Mouse (Mus musculus) kidney, postnatal 14 days (tissue): ENCODE measurements around the gene Ap1ar.
A peak's percentile ranks its signal among the peaks of the same experiment; 100 is the strongest.

Experiments used
- DNase-seq: peaks from one replicate; pipeline ENCODE4 v3.0.0; 2022; ENCODE audit warnings: mixed read lengths

The Ap1ar gene

DNA sequence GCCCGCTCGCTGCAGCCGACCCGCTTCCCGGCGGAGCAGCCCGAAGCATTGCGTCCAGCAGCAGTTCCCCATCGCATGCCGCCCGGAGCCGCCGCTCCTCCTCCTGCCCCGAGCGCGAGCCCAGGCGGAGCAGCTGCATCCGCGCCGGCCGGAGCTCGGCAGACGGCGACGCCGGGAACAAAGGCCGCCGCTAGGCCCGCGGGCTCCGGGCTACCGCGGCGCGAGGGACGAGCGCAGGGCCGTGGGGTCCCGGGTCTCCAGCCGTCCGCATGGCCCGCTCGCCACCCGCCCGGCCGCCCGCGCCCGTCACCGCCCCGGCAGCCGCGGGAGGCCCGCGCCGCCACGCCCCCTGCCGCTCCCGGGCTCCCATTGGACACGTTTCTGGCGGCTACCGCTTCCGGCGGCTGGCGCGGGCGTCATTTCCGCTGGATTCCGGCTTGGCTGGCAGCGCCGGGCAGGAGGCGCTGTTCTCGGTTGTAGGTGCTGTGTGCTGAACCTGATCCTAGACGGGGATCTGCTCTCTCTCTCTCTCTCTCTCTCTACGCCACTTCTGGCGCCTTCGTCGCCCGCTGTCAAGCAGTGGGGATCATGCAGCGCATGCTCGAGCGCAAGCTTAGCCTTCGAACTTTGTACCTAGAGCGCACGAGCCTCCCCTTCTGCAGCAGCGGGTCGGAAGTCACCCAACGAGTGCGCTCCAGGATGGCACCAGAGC, at the start of gene Ap1ar:
Gene Ap1ar (minus strand): TSS at position 370 of the 712 bp plus-strand sequence.
- DNase-seq, result peak; percentile 97

- DNase-seq, result no peak
Observed at GRCm38 (mm10) chr3:127881684-127882083, 44.4 kb upstream of the Ap1ar start.

DNA sequence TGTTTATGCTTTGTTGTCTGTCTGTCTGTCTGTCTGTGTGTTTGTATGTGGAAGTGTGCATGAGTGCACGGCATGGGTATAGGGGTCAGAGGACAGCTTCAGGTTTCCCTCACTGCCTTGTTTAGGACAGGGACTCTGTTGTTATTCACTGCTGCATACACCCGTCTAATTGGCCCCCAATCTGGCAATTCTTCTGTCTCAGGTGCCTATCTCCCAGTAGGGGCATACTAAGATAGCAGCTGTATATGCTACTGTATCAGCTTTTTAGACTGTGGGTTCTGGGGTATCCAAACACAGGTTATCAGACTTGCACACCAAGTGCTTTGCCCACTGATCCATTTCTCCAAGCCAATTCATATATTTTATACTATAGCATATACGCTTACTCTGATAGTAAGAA, 42.6 kb upstream of the Ap1ar start:
- no peak for DNase-seq

DNA sequence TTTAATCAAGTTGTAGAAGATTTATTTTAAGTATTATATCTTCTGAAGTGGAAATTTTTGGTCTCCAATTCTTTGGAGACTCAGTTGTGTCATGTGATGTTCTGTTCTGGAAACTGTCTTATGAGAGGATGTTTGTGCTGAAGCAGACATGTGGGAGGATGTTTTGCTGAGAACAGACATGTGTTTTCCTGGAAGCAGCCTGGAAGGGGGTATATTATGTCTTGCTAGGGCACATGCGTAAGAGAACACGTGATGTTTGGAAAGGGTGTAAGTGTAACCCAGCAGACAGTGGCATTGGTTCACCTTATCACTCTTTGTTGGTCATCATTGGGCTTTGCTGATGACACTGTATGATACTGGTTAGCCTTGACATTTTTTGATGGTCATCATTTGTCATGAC, 38.2 kb upstream of the Ap1ar start:
- no peak for DNase-seq

GRCm38 (mm10) chr3:127875059-127875458, 37.7 kb upstream of the Ap1ar start:
- DNase-seq, result no peak

- DNase-seq, result no peak
Observed at GRCm38 (mm10) chr3:127874254-127874883, 37.0 kb upstream of the Ap1ar start.

DNA sequence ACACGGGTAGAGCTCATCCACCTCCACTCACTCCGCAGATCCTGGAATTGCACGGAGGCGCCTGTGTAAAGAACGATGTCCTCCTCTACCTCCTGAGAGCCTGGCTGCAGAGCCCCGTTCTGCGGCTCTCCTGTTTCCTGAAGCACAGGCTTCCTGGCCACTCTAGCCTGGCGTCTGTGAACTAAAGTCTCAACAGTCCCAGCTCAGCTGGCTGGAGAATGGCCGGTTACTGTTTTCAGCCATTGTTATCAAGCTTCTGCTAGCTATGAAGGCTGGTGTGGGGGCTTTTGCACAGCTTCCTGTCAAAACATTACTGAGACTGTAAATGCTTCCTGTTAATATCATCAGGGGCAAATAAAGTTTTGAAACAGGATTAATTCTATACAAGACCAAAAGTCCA, 34.3 kb upstream of the Ap1ar start:
- DNase-seq, result no peak

DNA sequence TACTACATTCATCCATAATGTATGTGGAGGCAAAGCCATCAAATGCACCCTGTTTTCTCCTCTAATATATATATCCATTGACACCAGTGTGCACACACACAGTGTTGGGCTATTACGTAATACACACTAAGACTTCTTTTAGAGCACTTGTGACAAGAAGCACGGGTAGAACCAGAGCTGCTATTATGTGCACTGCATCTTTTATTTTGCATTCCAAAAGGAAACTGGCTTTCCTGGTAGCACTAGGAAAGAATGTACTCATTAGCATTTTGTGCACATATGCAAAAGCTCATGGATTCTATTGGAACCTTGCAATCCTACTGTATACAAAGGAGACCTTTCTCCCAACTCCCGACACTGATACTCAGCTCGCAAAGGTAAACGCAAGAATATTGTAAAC, 31.6 kb upstream of the Ap1ar start:
- no peak for DNase-seq

GRCm38 (mm10) chr3:127868046-127868758, 30.9 kb upstream of the Ap1ar start:
- DNase-seq, result no peak

DNA sequence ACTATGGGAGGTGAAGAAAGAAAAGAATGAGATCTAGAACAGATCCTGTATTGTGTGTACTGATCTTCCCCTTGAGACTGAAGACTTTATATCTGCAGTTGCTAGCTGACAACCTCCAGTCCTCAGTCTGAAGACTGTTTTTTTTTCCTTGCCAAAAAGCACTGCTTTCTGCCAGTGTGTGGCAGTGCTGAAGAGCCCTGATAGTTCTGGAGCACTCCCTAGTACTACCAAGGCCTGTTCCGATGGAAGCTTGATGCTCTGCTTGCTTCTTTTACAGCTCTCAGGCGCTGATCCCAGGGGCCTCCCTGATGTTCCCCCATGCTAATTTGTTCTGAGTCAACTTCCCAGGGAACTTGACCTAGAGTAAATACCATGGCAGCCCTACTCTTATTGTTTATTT, 26.9 kb upstream of the Ap1ar start:
- DNase-seq, result no peak

DNA sequence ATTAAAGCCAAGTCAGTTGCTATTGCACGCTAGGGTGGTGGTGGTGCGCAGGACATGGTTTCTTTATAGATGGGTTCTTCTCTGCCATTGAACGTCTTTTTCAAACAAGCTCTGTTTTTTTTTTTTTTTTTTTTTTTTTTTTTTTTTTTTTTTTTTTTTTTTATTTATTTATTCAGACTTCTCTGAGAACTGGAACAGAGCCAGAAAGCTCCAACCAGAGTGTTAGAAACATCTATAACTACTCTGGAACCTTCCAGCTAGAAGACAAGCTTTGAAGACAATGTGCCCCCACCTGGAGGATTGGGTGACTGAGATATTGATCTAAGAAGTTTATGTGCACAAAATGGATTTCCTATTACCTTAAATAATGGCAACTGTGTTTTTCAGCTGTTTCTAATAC, 26.2 kb upstream of the Ap1ar start:
- no peak for DNase-seq

GRCm38 (mm10) chr3:127862479-127862878, 25.2 kb upstream of the Ap1ar start:
- DNase-seq, result no peak

- DNase-seq, result peak; percentile 19
Observed at GRCm38 (mm10) chr3:127861340-127861739, 24.0 kb upstream of the Ap1ar start.

DNA sequence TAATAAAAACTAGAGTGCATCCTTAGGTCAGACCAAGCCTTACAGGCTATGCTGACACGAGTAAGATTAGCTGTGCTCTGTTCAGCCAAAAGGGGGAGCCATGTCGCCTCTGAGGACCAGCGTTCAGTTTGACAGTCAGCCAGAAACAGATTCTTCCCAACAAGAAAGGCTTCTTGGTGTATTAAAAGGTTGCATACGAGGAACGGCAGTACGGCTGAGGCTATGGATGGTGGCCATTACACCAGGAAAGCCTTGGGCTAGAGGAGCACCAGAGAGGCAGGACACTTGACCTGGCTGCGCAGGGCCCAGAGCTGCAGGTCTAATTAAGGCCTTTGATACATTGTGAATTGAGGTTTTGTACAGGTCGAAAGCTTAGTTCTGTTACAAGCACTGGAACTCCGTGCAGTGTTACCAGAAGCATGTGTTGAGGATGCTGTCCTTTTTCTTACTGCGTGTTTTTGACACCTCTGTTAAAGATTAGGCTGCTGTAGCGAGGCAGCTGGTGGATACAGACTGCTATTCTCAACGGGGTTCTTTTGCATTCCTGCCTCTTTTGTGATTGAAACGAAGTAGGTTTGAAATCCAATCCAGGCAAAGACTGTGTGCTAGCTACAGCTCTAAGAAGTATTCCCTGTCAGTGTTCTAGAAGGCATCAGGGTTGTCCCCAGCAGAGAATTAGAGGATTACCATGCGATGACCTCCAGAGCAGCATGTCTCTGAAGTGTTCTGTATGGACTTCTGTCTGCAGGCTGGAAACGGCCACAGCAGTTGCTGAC, 16.3 kb upstream of the Ap1ar start:
- peak; percentile 82 for DNase-seq

DNA sequence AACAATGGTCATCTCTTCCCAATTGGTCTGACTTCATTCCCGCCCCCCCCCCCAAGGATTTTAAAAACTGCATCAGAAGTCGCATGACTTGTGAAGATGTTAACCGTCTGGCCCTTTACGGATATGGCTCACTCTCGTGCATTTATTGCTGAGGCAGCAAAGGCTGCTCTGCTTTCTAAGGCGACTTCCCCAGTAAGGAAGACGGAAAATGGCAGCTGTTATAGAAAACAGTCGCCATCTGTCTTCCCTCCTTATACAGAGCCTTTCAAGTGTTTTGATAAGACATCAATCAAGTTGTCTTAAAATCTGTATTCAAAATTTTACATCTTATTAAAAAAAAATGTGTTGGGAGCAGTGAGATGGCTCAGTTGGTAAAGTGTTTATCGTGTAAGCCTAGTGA, 15.4 kb upstream of the Ap1ar start:
- DNase-seq, result no peak

- DNase-seq, result no peak
Observed at GRCm38 (mm10) chr3:127850776-127851646, 13.7 kb upstream of the Ap1ar start.

DNA sequence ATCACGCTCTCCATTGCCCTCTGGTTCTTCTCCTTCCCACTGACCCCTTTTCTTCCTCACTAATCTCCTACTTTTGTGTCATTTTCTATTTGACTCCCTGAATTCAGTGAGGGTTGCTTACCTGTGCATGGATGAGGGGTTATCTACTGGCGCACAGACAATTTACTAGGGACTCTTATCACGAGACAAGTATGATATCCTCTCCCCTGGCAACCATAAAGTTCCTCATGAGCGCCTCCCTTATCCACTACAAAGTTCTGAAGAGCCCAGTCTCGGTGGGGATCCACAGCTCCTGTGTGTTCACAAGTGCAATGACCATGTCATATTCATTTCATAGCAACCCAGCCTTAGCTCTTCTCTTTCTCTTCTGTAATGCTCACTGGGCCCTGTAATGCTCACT, 12.6 kb upstream of the Ap1ar start:
- DNase-seq, result no peak

GRCm38 (mm10) chr3:127848088-127848808, 10.9 kb upstream of the Ap1ar start:
- no peak for DNase-seq

DNA sequence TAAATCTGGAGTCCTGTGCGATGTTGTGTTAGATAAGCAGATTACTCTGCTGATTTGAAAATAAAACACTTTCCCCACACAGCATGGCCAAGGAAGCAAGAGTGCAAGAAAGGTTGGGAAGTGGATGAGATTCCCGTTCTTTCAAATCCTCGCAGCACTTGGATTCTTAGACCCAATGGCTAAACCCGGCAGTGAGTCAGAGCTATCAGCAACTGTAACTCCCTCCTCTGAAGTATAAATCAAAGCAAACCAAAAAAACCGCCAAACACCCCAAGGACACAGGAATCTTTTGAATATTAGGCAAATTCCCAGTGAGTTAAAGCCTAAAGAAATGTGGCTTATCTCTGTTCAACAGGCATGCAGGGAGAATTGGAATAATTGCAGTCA, 6.6 kb upstream of the Ap1ar start:
- no peak for DNase-seq

DNA sequence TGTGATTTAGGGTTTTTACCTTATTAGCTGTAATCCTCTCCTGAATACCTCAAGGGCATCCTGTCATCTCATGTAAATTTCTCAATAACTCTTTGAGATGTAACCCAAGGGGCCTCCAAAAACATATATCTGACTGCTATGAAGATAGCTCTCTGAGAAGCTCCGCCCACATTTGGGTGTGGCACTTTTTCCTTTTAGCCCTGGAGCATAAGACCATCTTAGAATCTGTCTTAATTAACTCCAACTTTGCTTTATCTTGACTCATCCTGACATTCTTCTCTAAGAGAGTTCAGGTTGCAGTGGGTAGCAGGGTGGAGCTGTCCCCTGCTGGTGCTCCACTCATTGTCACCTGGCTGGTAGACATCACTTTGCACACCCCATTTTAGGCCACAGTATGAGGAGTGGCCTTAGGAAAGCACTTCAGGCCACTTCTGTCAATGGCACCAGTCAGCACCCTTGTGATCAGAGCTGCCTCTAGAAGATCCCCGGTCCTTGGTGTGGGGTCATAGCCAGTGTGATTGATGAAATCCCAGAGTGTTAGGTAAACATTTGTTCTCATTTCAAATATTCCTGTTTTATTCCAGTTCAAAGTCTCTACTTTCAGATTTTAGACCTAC, 6.1 kb upstream of the Ap1ar start:
- DNase-seq, result no peak

GRCm38 (mm10) chr3:127841926-127842325, 4.6 kb upstream of the Ap1ar start:
- DNase-seq, result no peak
